Mouse (Mus musculus) lung, postnatal 36 days (tissue): ENCODE data around the gene Rgl2.
"Not testable (repeated sequence)": the region's sequence is repeated elsewhere in the genome, so short reads cannot be mapped to it uniquely, and the experiment has no call there.

Experiments used
- DNase-seq: peaks from one replicate; pipeline ENCODE4 v3.0.0; 2022; ENCODE audit warnings: mixed read lengths

The Rgl2 gene

GRCm38 (mm10) chr17:33929371-33930279, at the start of gene Rgl2:
TSS of gene Rgl2 (plus strand) at chr17:33929543.
- DNase-seq, result peak; percentile 88

GRCm38 (mm10) chr17:33884320-33884719, 45.0 kb upstream of the Rgl2 start:
- not testable (repeated sequence) for DNase-seq

GRCm38 (mm10) chr17:33887802-33888201, 41.5 kb upstream of the Rgl2 start:
- not testable (repeated sequence) for DNase-seq

- not testable (repeated sequence) for DNase-seq
Observed at GRCm38 (mm10) chr17:33888230-33888629, 41.1 kb upstream of the Rgl2 start.

GRCm38 (mm10) chr17:33889941-33890532, 39.3 kb upstream of the Rgl2 start:
- not testable (repeated sequence) for DNase-seq

- DNase-seq, result peak; percentile 100
Observed at GRCm38 (mm10) chr17:33890533-33891059, 38.7 kb upstream of the Rgl2 start, which contains the start of gene Kifc1. TSS of gene Kifc1 (minus strand) at chr17:33890661.

- DNase-seq, result no peak
Observed at GRCm38 (mm10) chr17:33891357-33891756, 38.0 kb upstream of the Rgl2 start.

- peak; percentile 37 for DNase-seq
Observed at GRCm38 (mm10) chr17:33891892-33892291, 37.5 kb upstream of the Rgl2 start.

- no peak for DNase-seq
Observed at GRCm38 (mm10) chr17:33892429-33892828, 36.9 kb upstream of the Rgl2 start.

GRCm38 (mm10) chr17:33893011-33893410, 36.3 kb upstream of the Rgl2 start:
- not testable (repeated sequence) for DNase-seq

GRCm38 (mm10) chr17:33897114-33897794, 32.1 kb upstream of the Rgl2 start:
- peak; percentile 70 for DNase-seq

GRCm38 (mm10) chr17:33898193-33898592, 31.1 kb upstream of the Rgl2 start:
- not testable (repeated sequence) for DNase-seq

- no peak for DNase-seq
Observed at GRCm38 (mm10) chr17:33899642-33900041, 29.7 kb upstream of the Rgl2 start.

- DNase-seq, result no peak
Observed at GRCm38 (mm10) chr17:33900281-33900988, 28.9 kb upstream of the Rgl2 start.

GRCm38 (mm10) chr17:33900989-33901314, 28.4 kb upstream of the Rgl2 start:
- DNase-seq, result no peak

- no peak for DNase-seq
Observed at GRCm38 (mm10) chr17:33901653-33902052, 27.7 kb upstream of the Rgl2 start.

GRCm38 (mm10) chr17:33902079-33902478, 27.3 kb upstream of the Rgl2 start:
- no peak for DNase-seq

GRCm38 (mm10) chr17:33902491-33902890, 26.9 kb upstream of the Rgl2 start:
- no peak for DNase-seq

- not testable (repeated sequence) for DNase-seq
Observed at GRCm38 (mm10) chr17:33903911-33904651, 25.3 kb upstream of the Rgl2 start.

GRCm38 (mm10) chr17:33904835-33905234, 24.5 kb upstream of the Rgl2 start, which contains the start of gene Platr17:
TSS of gene Platr17 (plus strand) at chr17:33905135.
- not testable (repeated sequence) for DNase-seq

- peak; percentile 52 for DNase-seq
Observed at GRCm38 (mm10) chr17:33908331-33909076, 20.8 kb upstream of the Rgl2 start.
